Mouse (Mus musculus) kidney, postnatal 0 days (tissue): ENCODE results near the gene Dazap1. TPM values are rescaled to one million over a fixed set of nuclear protein-coding genes. Genes with fewer than 3 reads are reported as not detected.

ENCODE experiments used
- ATAC-seq: fragments of 200-750 bp; cut with Nextera tagmentation; replicated peaks from 2 replicates; pipeline ENCODE4 v1.8.0; 2017; ENCODE audit warnings: low read depth, moderate number of reproducible peaks, moderate TSS enrichment, moderate library complexity; ENCODE audit not compliant: low FRiP score
- DNase-seq: peaks from one replicate; pipeline ENCODE4 v3.0.0-alpha.2; 2016; ENCODE audit warnings: low spot score
- H3K27ac ChIP-seq: fragments of 300-500 bp; sonication (generic); 2 replicates; pipeline ENCODE4 v1.5.1; 2014; ENCODE audit warnings: mild to moderate bottlenecking
- H3K27me3 ChIP-seq: fragments of 300-500 bp; sonication (generic); 2 replicates; pipeline ENCODE4 v1.6.1; 2014; ENCODE audit warnings: low read length, mixed read lengths; ENCODE audit not compliant: insufficient read depth
- H3K36me3 ChIP-seq: fragments of 300-500 bp; sonication (generic); 2 replicates; pipeline ENCODE4 v1.6.1; 2014; ENCODE audit warnings: low read length, mixed read lengths; ENCODE audit not compliant: insufficient read depth
- H3K4me1 ChIP-seq: fragments of 300-500 bp; sonication (generic); replicated peaks from 2 replicates; pipeline ENCODE4 v1.6.1; 2014; ENCODE audit warnings: antibody characterized with exemption, low read length, mixed read lengths; ENCODE audit not compliant: insufficient read depth
- H3K4me2 ChIP-seq: fragments of 300-500 bp; sonication (generic); 2 replicates; pipeline ENCODE4 v1.6.1; 2014; ENCODE audit warnings: mild to moderate bottlenecking, low read length, moderate library complexity, mixed read lengths
- H3K4me3 ChIP-seq: fragments of 300-500 bp; sonication (generic); replicated peaks from 2 replicates; pipeline ENCODE4 v1.5.1; 2014; ENCODE audit warnings: low read depth, low read length
- H3K9ac ChIP-seq: fragments of 300-500 bp; sonication (generic); 2 replicates; pipeline ENCODE4 v1.6.1; 2014; ENCODE audit warnings: low read depth, low read length
- H3K9me3 ChIP-seq: fragments of 300-500 bp; sonication (generic); replicated peaks from 2 replicates; pipeline ENCODE4 v1.6.1; 2016; ENCODE audit warnings: low read length, inconsistent platforms, mixed read lengths
- CTCF ChIP-seq: IDR thresholded peaks from 2 replicates; pipeline ENCODE4 v1.5.1; 2016; ENCODE audit warnings: antibody characterized with exemption, low read depth, mild to moderate bottlenecking, moderate library complexity
- WGBS: fragments of 180-500 bp; shearing (Covaris S2); extraction: QIAGEN DNeasy Blood & Tissue Kit; methylation state at CpG from one replicate; pipeline ENCODE4 v1.1.7; 2014; 5-methylcytosine and 5-hydroxymethylcytosine counted together
- polyA plus RNA-seq: library from polyadenylated mRNA; unstranded; fragments of >200 nt; fragmentation: Nextera tagmentation; extraction: Ambion mirVana; gene quantifications from 2 replicates; pipeline ENCODE4 v1.2.1, GENCODE M21; 2015

Dazap1 gene
- polyA plus RNA-seq, 1 experiment from 2014 or later: 43.7 TPM

DNA sequence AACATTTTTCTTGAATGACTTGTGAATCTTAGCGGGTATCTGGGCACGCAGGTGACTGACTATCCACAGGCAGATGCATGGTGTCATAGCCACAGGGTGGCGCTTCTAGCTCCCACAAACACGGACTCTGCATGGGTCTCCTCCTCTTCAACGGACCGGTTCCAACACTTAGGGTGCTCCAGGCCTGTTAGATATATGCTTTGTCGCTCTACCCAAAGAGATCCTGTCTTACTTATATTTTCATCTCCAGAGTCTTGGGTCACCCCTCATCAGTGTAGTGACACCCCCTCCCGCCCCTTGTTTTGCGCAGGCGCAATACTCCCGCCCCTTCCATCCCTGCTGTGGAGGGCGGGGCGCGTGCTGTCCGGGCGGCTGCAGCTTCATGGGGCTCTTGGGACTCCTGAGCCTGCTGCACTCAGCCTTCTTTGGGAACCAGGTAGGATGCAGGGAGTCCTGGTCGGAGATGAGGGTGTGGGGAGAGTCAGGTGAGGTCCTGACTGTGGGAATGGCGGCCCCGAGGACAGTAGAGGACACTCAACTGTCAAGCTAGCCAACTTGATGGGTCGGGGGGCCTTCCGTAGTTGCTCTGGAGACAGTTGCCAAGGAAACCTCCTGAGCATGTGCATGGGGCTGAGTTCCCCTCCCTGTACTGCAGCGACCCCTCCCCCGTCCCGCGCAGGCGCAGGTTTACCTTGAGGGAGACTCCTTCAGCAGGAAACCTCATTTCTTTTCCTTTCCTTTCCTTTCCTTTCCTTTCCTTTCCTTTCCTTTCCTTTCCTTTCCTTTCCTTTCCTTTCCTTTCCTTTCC lies 34.5 kb downstream of the Dazap1 start, which contains the start of gene Apc2:
Apc2 (plus strand) TSS at position 360 of the 808 bp plus-strand sequence.
- Histone ChIP-seq H3K4me2 (peak within 1 kb of the TSS; percentile 53), H3K4me3 (peak within 1 kb of the TSS; percentile 26), H3K27me3 (peaks cover 32% of the 10 kb centered on the region), H3K9me3 (no peaks in the 10 kb centered on the region), H3K36me3 (peaks cover 11% of the 10 kb centered on the region; the same call in 1 of the 2 replicates), H3K9ac (peak within 1 kb of the TSS; percentile 31; the same call in 1 of the 2 replicates), H3K4me1 (no peaks in the 10 kb centered on the region; the same call in 1 of the 2 replicates), H3K27ac (no peak within 1 kb of the TSS)
- 1% methylated on average over 26 of the region's 26 CpGs for WGBS
- DNase-seq (peak; percentile 77), ATAC-seq (peak; percentile 18; the same call in 1 of the 2 replicates)
- peak; percentile 72 for TF ChIP-seq CTCF

DNA sequence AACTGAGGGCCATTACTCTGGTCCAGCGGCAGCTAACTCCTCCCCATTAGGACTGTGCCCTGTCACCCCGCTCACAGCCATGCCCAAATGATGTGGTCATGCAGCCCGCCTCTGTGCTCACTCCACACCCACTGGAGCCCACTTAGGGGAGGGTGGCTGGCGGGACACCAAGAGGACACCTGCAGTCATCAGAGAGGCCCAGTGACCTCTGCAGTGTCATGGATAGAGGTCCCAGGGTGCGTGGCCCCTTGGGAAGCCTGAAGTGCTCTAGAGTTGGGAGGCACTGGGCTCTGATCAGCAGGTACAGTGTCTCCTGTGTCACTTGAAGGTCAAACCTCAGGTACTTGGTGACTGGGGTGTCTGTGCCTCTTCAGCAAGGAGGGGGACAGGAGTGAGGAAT lies 35.5 kb downstream of the Dazap1 start:
- no peak overlapping the region for H3K4me2 ChIP-seq
- H3K27me3 ChIP-seq: peaks cover 40% of the 10 kb centered on the region
- no peak overlapping the region for H3K4me3 ChIP-seq
- no peak overlapping the region for H3K27ac ChIP-seq
- WGBS: 88% methylated on average over 5 of the region's 5 CpGs
- ATAC-seq (no peak), DNase-seq (no peak)
- no peak for TF ChIP-seq CTCF
- H3K4me1 ChIP-seq: no peaks in the 10 kb centered on the region; the same call in 1 of the 2 replicates
- H3K36me3 ChIP-seq: peaks cover 11% of the 10 kb centered on the region; the same call in 1 of the 2 replicates
- no peak overlapping the region for H3K9ac ChIP-seq
- no peaks in the 10 kb centered on the region for H3K9me3 ChIP-seq

DNA sequence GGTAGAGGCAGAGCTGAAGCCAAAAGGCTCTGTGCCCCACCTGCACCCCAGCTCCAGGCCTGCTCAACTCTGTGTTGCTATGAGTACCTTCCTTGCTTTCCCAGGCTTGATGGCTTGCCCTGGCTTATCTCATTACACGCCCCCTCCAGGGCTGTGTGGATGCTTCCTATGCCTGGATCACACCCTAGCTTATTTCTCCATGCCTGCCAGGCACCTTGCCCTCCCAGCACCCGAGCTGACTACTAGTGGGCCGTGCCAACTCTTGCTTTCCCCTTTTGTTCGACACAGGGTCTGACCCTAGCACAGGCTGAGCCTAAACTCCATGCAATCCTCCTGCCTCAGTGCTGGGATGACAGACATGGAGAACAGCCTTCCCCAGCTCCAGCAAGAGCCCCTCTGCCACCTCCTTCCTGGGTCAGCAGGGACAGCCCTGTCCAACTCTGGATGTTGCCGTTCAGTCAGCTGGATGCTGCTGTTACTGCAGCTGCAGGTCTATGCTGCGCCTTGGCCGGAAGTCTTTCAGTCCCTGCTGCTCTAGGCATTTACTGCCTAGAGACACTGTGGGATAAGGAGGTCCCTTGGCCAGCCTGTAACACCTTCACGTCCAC lies 36.3 kb downstream of the Dazap1 start:
- Histone ChIP-seq H3K27me3 (peaks cover 40% of the 10 kb centered on the region), H3K9me3 (no peaks in the 10 kb centered on the region), H3K36me3 (peaks cover 11% of the 10 kb centered on the region; the same call in 1 of the 2 replicates), H3K9ac (no peak overlapping the region), H3K4me3 (no peak overlapping the region), H3K4me2 (no peak overlapping the region), H3K4me1 (peaks cover 2% of the 10 kb centered on the region; the same call in 1 of the 2 replicates), H3K27ac (no peak overlapping the region)
- ATAC-seq (no peak), DNase-seq (no peak)
- 72% methylated on average over 8 of the region's 8 CpGs for WGBS
- TF ChIP-seq CTCF: no peak

DNA sequence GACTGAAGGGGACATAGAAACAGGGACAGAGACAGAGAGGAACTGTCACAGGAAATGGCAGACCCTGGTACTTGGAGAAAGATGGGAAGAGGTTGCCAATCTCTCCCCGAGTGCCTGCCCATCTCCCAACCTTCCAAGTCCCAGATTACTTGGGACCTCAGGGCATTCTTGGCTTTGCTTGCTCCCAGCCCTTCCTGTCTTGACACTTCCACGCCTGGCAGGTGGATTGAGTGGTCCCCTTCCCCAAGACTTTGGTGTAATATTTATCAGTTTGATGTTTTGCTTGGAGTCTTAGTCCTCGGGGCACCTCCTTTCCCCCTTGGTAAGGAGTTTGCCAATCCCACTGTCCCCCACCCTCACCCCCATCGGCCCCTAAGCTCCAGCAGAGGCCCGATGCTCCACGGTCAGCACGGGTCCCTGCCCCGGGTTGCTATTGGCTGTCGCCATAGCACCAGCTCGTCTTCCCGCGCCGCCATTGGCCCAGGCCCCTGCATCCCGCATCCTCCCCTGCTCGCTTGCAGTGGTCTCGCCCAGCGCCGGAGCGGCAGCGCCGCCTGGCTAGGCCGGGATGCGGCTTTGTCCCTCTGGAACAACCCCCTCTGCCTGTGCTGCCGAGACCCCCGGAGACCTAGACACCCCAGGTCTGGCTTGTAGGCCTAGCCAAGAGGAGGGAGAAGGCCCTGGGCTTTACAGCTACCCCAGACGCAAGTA lies 37.4 kb downstream of the Dazap1 start:
- WGBS: 3% methylated on average over 26 of the region's 26 CpGs
- DNase-seq: peak; percentile 74

DNA sequence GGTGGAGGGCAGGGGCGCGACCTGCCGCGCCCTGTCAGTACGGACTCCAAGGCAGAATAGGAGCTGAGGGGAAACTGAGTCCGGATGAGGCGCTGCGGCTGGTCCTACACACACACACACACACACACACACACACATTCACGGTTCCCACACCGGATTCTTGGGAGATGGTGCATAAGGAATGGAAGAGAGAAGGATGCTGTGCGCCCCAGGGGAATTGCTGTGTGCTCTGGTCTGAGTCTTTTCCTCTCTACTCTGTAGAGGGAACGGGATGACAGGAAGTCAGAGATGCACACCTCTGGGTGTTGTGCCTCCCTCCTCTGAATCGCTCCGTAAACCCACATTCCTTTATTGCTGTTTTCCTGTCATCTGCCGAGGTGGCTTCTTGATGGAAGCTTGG lies 38.0 kb downstream of the Dazap1 start:
- no peak for DNase-seq
- ATAC-seq: no peak
- H3K9ac ChIP-seq: no peak overlapping the region
- H3K9me3 ChIP-seq: no peaks in the 10 kb centered on the region
- no peak overlapping the region for H3K4me2 ChIP-seq
- no peak overlapping the region for H3K4me3 ChIP-seq
- H3K36me3 ChIP-seq: peaks cover 5% of the 10 kb centered on the region; the same call in 1 of the 2 replicates
- H3K4me1 ChIP-seq: peaks cover 3% of the 10 kb centered on the region; the same call in 1 of the 2 replicates
- no peak overlapping the region for H3K27ac ChIP-seq
- H3K27me3 ChIP-seq: peaks cover 43% of the 10 kb centered on the region
- TF ChIP-seq CTCF: no peak
- 11% methylated on average over 15 of the region's 15 CpGs for WGBS

More for the DNA sequence above, 37.4 kb downstream of the Dazap1 start:
- no peak overlapping the region for H3K4me2 ChIP-seq
- ATAC-seq: 0 out of 2 replicates have a peak, but pooled peaks have one; percentile 29
- peaks cover 43% of the 10 kb centered on the region for H3K27me3 ChIP-seq
- H3K4me1 ChIP-seq: peaks cover 3% of the 10 kb centered on the region; the same call in 1 of the 2 replicates
- peaks cover 11% of the 10 kb centered on the region; the same call in 1 of the 2 replicates for H3K36me3 ChIP-seq
- TF ChIP-seq CTCF: peak; percentile 21; the same call in 1 of the 2 replicates
- H3K9me3 ChIP-seq: no peaks in the 10 kb centered on the region
- H3K9ac ChIP-seq: no peak overlapping the region
- no peak overlapping the region for H3K27ac ChIP-seq
- no peak overlapping the region for H3K4me3 ChIP-seq

DNA sequence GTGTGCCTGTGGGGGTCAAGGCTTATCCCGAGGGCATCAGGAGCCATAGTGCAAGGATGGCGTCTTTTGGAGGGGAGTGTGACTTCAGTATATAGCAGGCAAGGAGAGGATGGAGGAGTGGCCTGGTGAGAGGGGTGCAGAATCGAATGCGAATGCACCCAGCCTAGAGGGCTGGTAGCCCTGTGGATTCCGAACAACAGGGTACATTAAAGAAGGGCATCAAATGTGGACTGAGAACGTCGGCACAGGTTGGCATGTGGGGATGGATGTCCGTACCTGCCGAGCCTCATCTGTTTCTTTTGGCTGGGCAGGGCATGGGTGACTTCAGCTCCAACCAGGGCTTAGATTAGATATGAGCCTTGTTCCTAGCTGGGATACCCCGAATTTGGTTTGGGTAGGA lies 38.5 kb downstream of the Dazap1 start:
- H3K27me3 ChIP-seq: peaks cover 43% of the 10 kb centered on the region
- no peak for TF ChIP-seq CTCF
- no peak overlapping the region for H3K27ac ChIP-seq
- no peak overlapping the region for H3K4me2 ChIP-seq
- H3K36me3 ChIP-seq: peaks cover under 1% of the 10 kb centered on the region; the same call in 1 of the 2 replicates
- WGBS: 48% methylated on average over 10 of the region's 10 CpGs
- H3K4me1 ChIP-seq: peaks cover 3% of the 10 kb centered on the region; the same call in 1 of the 2 replicates
- no peak for DNase-seq
- no peak overlapping the region for H3K4me3 ChIP-seq
- H3K9me3 ChIP-seq: no peaks in the 10 kb centered on the region
- ATAC-seq: no peak
- H3K9ac ChIP-seq: no peak overlapping the region
